Mouse (Mus musculus) hindbrain, embryonic 15.5 days (tissue): ENCODE data around the gene N4bp2. TPM values are rescaled to one million over a fixed set of nuclear protein-coding genes. Genes with fewer than 3 reads are reported as not detected.

ENCODE experiments used
- ATAC-seq: fragments of 200-750 bp; cut with Nextera tagmentation; 2 replicates; pipeline ENCODE4 v1.8.0; 2017; ENCODE audit warnings: low read depth, moderate number of reproducible peaks, moderate TSS enrichment; ENCODE audit not compliant: low FRiP score
- H3K27ac ChIP-seq: fragments of 300-500 bp; sonication (generic); replicated peaks from 2 replicates; pipeline ENCODE4 v1.5.1; 2015; ENCODE audit warnings: mild to moderate bottlenecking, inconsistent platforms
- H3K27me3 ChIP-seq: fragments of 300-500 bp; sonication (generic); 2 replicates; pipeline ENCODE4 v1.6.1; 2015; ENCODE audit warnings: control low read depth, inconsistent platforms
- H3K36me3 ChIP-seq: fragments of 300-500 bp; sonication (generic); 2 replicates; pipeline ENCODE4 v1.6.1; 2015; ENCODE audit warnings: control low read depth, inconsistent platforms
- H3K4me1 ChIP-seq: fragments of 300-500 bp; sonication (generic); replicated peaks from 2 replicates; pipeline ENCODE4 v1.6.1; 2015; ENCODE audit warnings: control low read depth, inconsistent platforms
- H3K4me2 ChIP-seq: fragments of 300-500 bp; sonication (generic); 2 replicates; pipeline ENCODE4 v1.6.1; 2015; ENCODE audit warnings: moderate library complexity, mild to moderate bottlenecking, inconsistent platforms
- H3K4me3 ChIP-seq: fragments of 300-500 bp; sonication (generic); 2 replicates; pipeline ENCODE4 v1.5.1; 2015; ENCODE audit warnings: mild to moderate bottlenecking, inconsistent platforms
- H3K9ac ChIP-seq: fragments of 300-500 bp; sonication (generic); 2 replicates; pipeline ENCODE4 v1.6.1; 2015; ENCODE audit warnings: inconsistent platforms
- H3K9me3 ChIP-seq: fragments of 300-500 bp; sonication (generic); 2 replicates; pipeline ENCODE4 v1.6.1; 2016; ENCODE audit warnings: control low read depth, inconsistent platforms
- WGBS: fragments of 180-500 bp; shearing (Covaris S2); methylation state at CpG from one replicate; pipeline ENCODE4 v1.1.7; 2015; 5-methylcytosine and 5-hydroxymethylcytosine counted together
- polyA plus RNA-seq: library from polyadenylated mRNA; unstranded; fragments of >200 nt; fragmentation: Nextera tagmentation; extraction: Ambion mirVana; gene quantifications from 2 replicates; pipeline ENCODE4 v1.2.1, GENCODE M21; 2015

The N4bp2 gene
- polyA plus RNA-seq, 1 experiment from 2014 or later = 14.3 TPM

- H3K4me1 ChIP-seq = no peaks in the 10 kb centered on the region
- H3K27me3 ChIP-seq = no peaks in the 10 kb centered on the region
- no peak overlapping the region for H3K27ac ChIP-seq
- H3K4me2 ChIP-seq = no peak overlapping the region
- no peak overlapping the region for H3K4me3 ChIP-seq
- peaks cover 47% of the 10 kb centered on the region for H3K36me3 ChIP-seq
- 91% methylated on average over 3 of the region's 3 CpGs for WGBS
- H3K9me3 ChIP-seq = no peaks in the 10 kb centered on the region
- ATAC-seq = no peak
- H3K9ac ChIP-seq = no peak overlapping the region
Observed at GRCm38 (mm10) chr5:65794702-65795101, 31.4 kb downstream of the N4bp2 start.

DNA sequence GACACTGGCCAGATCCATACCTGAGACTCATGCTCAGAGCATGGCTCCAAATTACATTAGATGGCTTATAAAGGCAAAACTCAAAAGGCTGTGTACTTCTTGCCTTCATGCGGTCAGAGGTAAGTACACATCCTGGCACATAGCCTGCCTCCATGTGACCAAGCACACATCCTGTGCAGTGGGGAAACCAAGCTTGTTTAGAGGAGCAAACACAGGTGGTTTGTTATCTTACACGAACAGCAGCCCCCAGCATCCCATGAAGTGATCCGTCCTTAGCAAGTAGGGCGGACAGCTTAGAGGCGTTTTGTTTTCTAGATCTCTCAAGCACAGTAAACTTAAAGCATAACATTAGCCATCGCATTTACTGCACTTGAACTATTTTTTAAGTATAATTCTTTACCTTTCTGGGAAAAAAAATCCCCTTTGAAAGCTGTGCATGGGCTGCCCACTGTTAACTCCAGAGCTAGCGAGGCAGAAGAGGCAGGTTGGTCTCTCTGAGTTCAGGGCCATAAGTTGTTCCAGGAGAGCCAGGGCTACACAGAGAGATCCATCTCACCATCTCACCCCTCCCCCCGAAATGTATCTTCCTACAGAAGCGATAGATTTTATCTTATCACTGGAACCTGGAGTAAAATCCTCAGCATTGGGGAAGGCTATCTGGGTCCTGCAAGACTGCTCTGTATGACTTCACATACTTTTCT lies 32.1 kb downstream of the N4bp2 start:
- no peaks in the 10 kb centered on the region for H3K4me1 ChIP-seq
- no peak overlapping the region for H3K9ac ChIP-seq
- H3K4me2 ChIP-seq = no peak overlapping the region
- H3K9me3 ChIP-seq = no peaks in the 10 kb centered on the region
- no peak overlapping the region for H3K27ac ChIP-seq
- H3K27me3 ChIP-seq = no peaks in the 10 kb centered on the region
- no peak for ATAC-seq
- peaks cover 46% of the 10 kb centered on the region for H3K36me3 ChIP-seq
- WGBS = 95% methylated on average over 9 of the region's 9 CpGs
- no peak overlapping the region for H3K4me3 ChIP-seq

DNA sequence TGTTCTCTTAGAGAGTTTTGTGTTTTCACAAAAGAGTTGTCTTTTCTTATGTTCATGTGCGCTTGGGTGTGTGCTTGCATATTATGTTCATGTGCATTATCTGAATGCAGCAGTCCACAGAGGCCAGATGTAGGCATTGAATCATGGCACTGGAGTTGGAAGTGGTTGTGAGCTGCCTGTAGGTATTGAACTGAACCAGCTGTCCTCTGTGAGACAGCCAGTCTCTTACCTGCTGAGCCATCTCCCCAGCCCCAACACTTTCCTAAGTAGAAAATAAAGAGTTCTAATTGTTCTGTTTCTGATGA lies 32.6 kb downstream of the N4bp2 start:
- WGBS = 100% methylated on average over 1 of the region's 1 CpGs
- no peaks in the 10 kb centered on the region for H3K4me1 ChIP-seq
- H3K36me3 ChIP-seq = peaks cover 43% of the 10 kb centered on the region

GRCm38 (mm10) chr5:65823601-65824133 lies 60.3 kb downstream of the N4bp2 start:
- H3K36me3 ChIP-seq = peaks cover 34% of the 10 kb centered on the region
- ATAC-seq = 0 out of 2 replicates have a peak, but pooled peaks have one; percentile 19
- no peak overlapping the region for H3K4me2 ChIP-seq
- no peaks in the 10 kb centered on the region for H3K27me3 ChIP-seq
- no peak overlapping the region for H3K4me3 ChIP-seq
- H3K27ac ChIP-seq = no peak overlapping the region
- no peaks in the 10 kb centered on the region for H3K9me3 ChIP-seq
- H3K9ac ChIP-seq = no peak overlapping the region
- H3K4me1 ChIP-seq = no peaks in the 10 kb centered on the region
- WGBS = 78% methylated on average over 5 of the region's 5 CpGs

More for the DNA sequence above, 32.6 kb downstream of the N4bp2 start:
- no peak for ATAC-seq
- Histone ChIP-seq H3K4me2 (no peak overlapping the region), H3K27me3 (no peaks in the 10 kb centered on the region), H3K9me3 (no peaks in the 10 kb centered on the region), H3K9ac (no peak overlapping the region), H3K27ac (no peak overlapping the region), H3K4me3 (no peak overlapping the region)

- Histone ChIP-seq H3K27me3 (no peaks in the 10 kb centered on the region), H3K27ac (no peak overlapping the region), H3K4me3 (no peak overlapping the region), H3K9ac (no peak overlapping the region), H3K36me3 (peaks cover 28% of the 10 kb centered on the region), H3K4me1 (no peaks in the 10 kb centered on the region), H3K4me2 (no peak overlapping the region), H3K9me3 (no peaks in the 10 kb centered on the region)
- no peak for ATAC-seq
- WGBS = 97% methylated on average over 4 of the region's 4 CpGs
Observed at GRCm38 (mm10) chr5:65826476-65826875, 63.2 kb downstream of the N4bp2 start.

- no peak overlapping the region for H3K4me2 ChIP-seq
- H3K4me3 ChIP-seq = no peak overlapping the region
- H3K4me1 ChIP-seq = no peaks in the 10 kb centered on the region
- H3K27ac ChIP-seq = no peak overlapping the region
- WGBS = 87% methylated on average over 8 of the region's 8 CpGs
- H3K9me3 ChIP-seq = no peaks in the 10 kb centered on the region
- no peak for ATAC-seq
- no peaks in the 10 kb centered on the region for H3K27me3 ChIP-seq
- no peak overlapping the region for H3K9ac ChIP-seq
- peaks cover 23% of the 10 kb centered on the region for H3K36me3 ChIP-seq
Observed at GRCm38 (mm10) chr5:65827102-65827501, 63.8 kb downstream of the N4bp2 start.

DNA sequence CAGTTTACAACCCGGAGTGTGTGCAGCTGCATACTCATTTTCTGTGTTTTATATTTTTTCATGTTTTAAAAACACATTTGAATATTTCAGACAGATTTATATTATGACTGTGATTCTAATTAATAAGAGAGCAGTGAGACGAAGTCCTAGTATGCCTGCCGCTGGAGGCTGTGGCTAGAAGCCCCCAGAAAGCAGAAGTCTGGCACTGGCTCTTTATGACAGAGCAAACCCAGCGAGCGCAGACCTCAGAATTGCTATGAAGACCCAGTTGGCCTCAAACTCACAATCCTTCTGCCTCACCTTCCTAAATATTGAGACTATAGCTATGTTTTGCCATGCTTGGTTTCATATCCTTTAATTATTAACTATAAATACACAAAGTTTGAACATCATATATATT lies 64.9 kb downstream of the N4bp2 start:
- Histone ChIP-seq H3K27me3 (no peaks in the 10 kb centered on the region), H3K4me1 (no peaks in the 10 kb centered on the region), H3K9me3 (no peaks in the 10 kb centered on the region), H3K4me3 (no peak overlapping the region), H3K27ac (no peak overlapping the region), H3K4me2 (no peak overlapping the region), H3K36me3 (peaks cover 16% of the 10 kb centered on the region), H3K9ac (no peak overlapping the region)
- WGBS = 95% methylated on average over 5 of the region's 5 CpGs
- ATAC-seq = no peak

- peaks cover 16% of the 10 kb centered on the region for H3K36me3 ChIP-seq
- WGBS = 84% methylated on average over 2 of the region's 2 CpGs
- no peak overlapping the region for H3K4me3 ChIP-seq
- H3K27me3 ChIP-seq = no peaks in the 10 kb centered on the region
- no peaks in the 10 kb centered on the region for H3K4me1 ChIP-seq
- no peak overlapping the region for H3K27ac ChIP-seq
- no peak overlapping the region for H3K4me2 ChIP-seq
- no peaks in the 10 kb centered on the region for H3K9me3 ChIP-seq
- no peak for ATAC-seq
- H3K9ac ChIP-seq = no peak overlapping the region
Observed at GRCm38 (mm10) chr5:65829059-65829458, 65.7 kb downstream of the N4bp2 start.

- H3K4me2 ChIP-seq = no peak overlapping the region
- no peak overlapping the region for H3K27ac ChIP-seq
- no peak overlapping the region for H3K4me3 ChIP-seq
- no peak overlapping the region for H3K9ac ChIP-seq
- WGBS = 85% methylated on average over 11 of the region's 11 CpGs
- H3K4me1 ChIP-seq = no peaks in the 10 kb centered on the region
- no peaks in the 10 kb centered on the region for H3K27me3 ChIP-seq
- ATAC-seq = no peak
- H3K36me3 ChIP-seq = peaks cover 2% of the 10 kb centered on the region; the same call in 1 of the 2 replicates
- no peaks in the 10 kb centered on the region for H3K9me3 ChIP-seq
Observed at GRCm38 (mm10) chr5:65831917-65832618, 68.7 kb downstream of the N4bp2 start.

- no peak overlapping the region for H3K4me3 ChIP-seq
- H3K27ac ChIP-seq = no peak overlapping the region
- WGBS = 83% methylated on average over 3 of the region's 3 CpGs
- H3K36me3 ChIP-seq = no peaks in the 10 kb centered on the region
- H3K4me1 ChIP-seq = no peaks in the 10 kb centered on the region
- ATAC-seq = no peak
- no peaks in the 10 kb centered on the region for H3K27me3 ChIP-seq
- no peak overlapping the region for H3K9ac ChIP-seq
- H3K9me3 ChIP-seq = no peaks in the 10 kb centered on the region
- no peak overlapping the region for H3K4me2 ChIP-seq
Observed at GRCm38 (mm10) chr5:65833092-65833491, 69.8 kb downstream of the N4bp2 start.

- no peaks in the 10 kb centered on the region for H3K27me3 ChIP-seq
- no peak overlapping the region for H3K4me2 ChIP-seq
- no peak overlapping the region for H3K27ac ChIP-seq
- no peak overlapping the region for H3K9ac ChIP-seq
- no peak overlapping the region for H3K4me3 ChIP-seq
- 95% methylated on average over 8 of the region's 8 CpGs for WGBS
- H3K4me1 ChIP-seq = no peaks in the 10 kb centered on the region
- no peak for ATAC-seq
- no peaks in the 10 kb centered on the region for H3K9me3 ChIP-seq
- H3K36me3 ChIP-seq = no peaks in the 10 kb centered on the region
Observed at GRCm38 (mm10) chr5:65833766-65834498, 70.6 kb downstream of the N4bp2 start.

- Histone ChIP-seq H3K36me3 (no peaks in the 10 kb centered on the region), H3K4me2 (no peak overlapping the region), H3K4me3 (no peak overlapping the region), H3K27me3 (no peaks in the 10 kb centered on the region), H3K4me1 (no peaks in the 10 kb centered on the region), H3K9ac (no peak overlapping the region), H3K9me3 (no peaks in the 10 kb centered on the region), H3K27ac (no peak overlapping the region)
- WGBS = 76% methylated on average over 6 of the region's 6 CpGs
- ATAC-seq = no peak
Observed at GRCm38 (mm10) chr5:65838053-65838452, 74.7 kb downstream of the N4bp2 start.
